Mouse (Mus musculus): ENCODE data around the gene Tbc1d10c. TPM values are rescaled to one million over a fixed set of nuclear protein-coding genes. Genes with fewer than 3 reads are reported as not detected.

Tbc1d10c gene
- polyA plus RNA-seq, 1 experiment from 2014 or later, result 0.43 TPM

GRCm38 (mm10) chr19:4228891-4229290 lies 37.8 kb upstream of the Tbc1d10c start:
- no peak for ATAC-seq (replicated peaks; ENCODE audit: low FRiP score)
- no peaks in the 10 kb centered on the region for H3K9me3 ChIP-seq (ENCODE audit: control insufficient read depth, low read length)
- H3K9ac ChIP-seq (ENCODE audit: low read length), result no peak overlapping the region
- no peaks in the 10 kb centered on the region for H3K36me3 ChIP-seq (ENCODE audit: control insufficient read depth, insufficient read depth, low read length)
- H3K27ac ChIP-seq (ENCODE audit: low read depth, low read length), result no peak overlapping the region
- H3K4me3 ChIP-seq (ENCODE audit: low read depth, low read length), result no peak overlapping the region
- H3K4me2 ChIP-seq (ENCODE audit: low read depth, low read length, severe bottlenecking), result no peak overlapping the region
- WGBS, result 79% methylated on average over 4 of the region's 4 CpGs
- no peaks in the 10 kb centered on the region; the same call in 1 of the 2 replicates for H3K4me1 ChIP-seq (replicated peaks; ENCODE audit: control insufficient read depth, insufficient read depth, low read length)
- no peaks in the 10 kb centered on the region for H3K27me3 ChIP-seq (ENCODE audit: control insufficient read depth, insufficient read depth, low read length)
- no peak for DNase-seq (ENCODE audit: low spot score)

DNA sequence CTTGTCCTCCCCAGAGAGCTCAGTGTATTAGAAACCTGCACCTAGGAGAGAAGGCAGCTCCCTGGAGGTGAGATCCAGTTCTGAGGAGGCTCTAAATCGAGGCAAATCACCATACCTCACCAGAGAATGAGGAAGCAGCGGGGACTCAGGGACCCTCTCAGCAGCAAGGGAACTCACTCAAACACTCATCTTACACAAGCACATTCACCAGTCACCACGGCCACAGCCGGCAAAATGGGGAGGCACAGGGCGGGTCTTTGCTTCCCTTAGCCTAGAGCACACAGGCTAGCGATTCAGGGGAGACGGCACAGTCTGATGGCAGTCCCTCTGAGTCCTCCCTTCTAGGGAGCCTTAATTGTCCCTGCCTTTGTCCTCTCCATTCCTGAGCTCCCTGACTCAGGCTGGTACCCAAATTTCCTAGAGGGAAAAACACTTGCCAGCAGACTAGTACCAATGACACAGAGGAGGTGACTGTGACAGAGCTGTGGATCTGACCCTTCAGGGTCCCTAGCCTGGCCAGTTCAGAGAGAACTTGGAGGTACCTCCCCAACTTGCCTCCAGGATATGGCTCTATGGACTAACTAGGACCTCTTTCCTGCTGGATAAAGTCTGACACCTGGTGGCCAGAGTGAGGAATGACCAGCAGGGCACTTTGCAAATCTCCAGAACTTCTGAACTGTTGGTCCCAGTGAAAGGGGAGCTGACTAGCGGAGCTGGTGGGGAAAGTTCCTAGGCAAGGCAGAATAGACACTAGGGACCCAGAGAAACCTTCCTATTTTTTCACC lies 37.0 kb upstream of the Tbc1d10c start:
- DNase-seq (ENCODE audit: low spot score), result peak; percentile 85
- Histone ChIP-seq H3K4me3 (ENCODE audit: low read depth, low read length) (no peak overlapping the region), H3K9ac (ENCODE audit: low read length) (no peak overlapping the region), H3K4me1 (replicated peaks; ENCODE audit: control insufficient read depth, insufficient read depth, low read length) (no peaks in the 10 kb centered on the region; the same call in 1 of the 2 replicates), H3K27me3 (ENCODE audit: control insufficient read depth, insufficient read depth, low read length) (no peaks in the 10 kb centered on the region), H3K9me3 (ENCODE audit: control insufficient read depth, low read length) (no peaks in the 10 kb centered on the region), H3K36me3 (ENCODE audit: control insufficient read depth, insufficient read depth, low read length) (no peaks in the 10 kb centered on the region), H3K4me2 (ENCODE audit: low read depth, low read length, severe bottlenecking) (no peak overlapping the region), H3K27ac (ENCODE audit: low read depth, low read length) (no peak overlapping the region)
- ATAC-seq (replicated peaks; ENCODE audit: low FRiP score), result peak; percentile 55; the same call in 1 of the 2 replicates
- WGBS, result 26% methylated on average over 8 of the region's 8 CpGs

- no peak for DNase-seq (ENCODE audit: low spot score)
- Histone ChIP-seq H3K9me3 (ENCODE audit: control insufficient read depth, low read length) (no peaks in the 10 kb centered on the region), H3K27ac (ENCODE audit: low read depth, low read length) (no peak overlapping the region), H3K9ac (ENCODE audit: low read length) (no peak overlapping the region), H3K27me3 (ENCODE audit: control insufficient read depth, insufficient read depth, low read length) (no peaks in the 10 kb centered on the region), H3K36me3 (ENCODE audit: control insufficient read depth, insufficient read depth, low read length) (no peaks in the 10 kb centered on the region), H3K4me3 (ENCODE audit: low read depth, low read length) (no peak overlapping the region), H3K4me2 (ENCODE audit: low read depth, low read length, severe bottlenecking) (no peak overlapping the region), H3K4me1 (replicated peaks; ENCODE audit: control insufficient read depth, insufficient read depth, low read length) (no peaks in the 10 kb centered on the region; the same call in 1 of the 2 replicates)
- 69% methylated on average over 5 of the region's 5 CpGs for WGBS
- ATAC-seq (replicated peaks; ENCODE audit: low FRiP score), result no peak
These were observed 36.4 kb upstream of the Tbc1d10c start for GRCm38 (mm10) chr19:4227446-4227845.

DNA sequence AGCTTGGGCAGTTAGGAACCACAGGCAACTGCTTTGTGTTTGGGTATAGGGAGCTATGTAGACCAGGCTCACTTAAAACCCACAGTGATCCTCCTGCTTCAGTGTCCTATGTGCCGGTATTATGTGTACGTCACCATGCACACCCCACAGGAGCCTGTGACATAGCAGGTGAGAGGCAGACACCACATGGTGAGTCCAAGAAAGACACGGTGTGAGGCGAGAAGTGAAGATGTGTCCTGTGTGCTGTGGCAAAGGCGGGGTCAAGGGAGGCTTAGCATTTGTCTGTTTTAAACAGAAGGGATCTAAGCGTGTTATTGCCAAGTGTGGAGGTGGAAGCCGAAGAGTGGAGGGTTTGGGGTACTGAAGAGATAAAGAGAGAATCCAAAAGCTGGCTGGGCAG lies 35.7 kb upstream of the Tbc1d10c start:
- Histone ChIP-seq H3K4me3 (ENCODE audit: low read depth, low read length) (no peak overlapping the region), H3K27ac (ENCODE audit: low read depth, low read length) (no peak overlapping the region), H3K4me1 (replicated peaks; ENCODE audit: control insufficient read depth, insufficient read depth, low read length) (no peaks in the 10 kb centered on the region), H3K27me3 (ENCODE audit: control insufficient read depth, insufficient read depth, low read length) (no peaks in the 10 kb centered on the region), H3K4me2 (ENCODE audit: low read depth, low read length, severe bottlenecking) (no peak overlapping the region), H3K36me3 (ENCODE audit: control insufficient read depth, insufficient read depth, low read length) (no peaks in the 10 kb centered on the region), H3K9me3 (ENCODE audit: control insufficient read depth, low read length) (no peaks in the 10 kb centered on the region), H3K9ac (ENCODE audit: low read length) (no peak overlapping the region)
- ATAC-seq (replicated peaks; ENCODE audit: low FRiP score), result no peak
- WGBS, result 90% methylated on average over 7 of the region's 7 CpGs
- no peak for DNase-seq (ENCODE audit: low spot score)

GRCm38 (mm10) chr19:4222165-4222564 lies 31.1 kb upstream of the Tbc1d10c start:
- H3K4me3 ChIP-seq (ENCODE audit: low read depth, low read length), result no peak overlapping the region
- no peaks in the 10 kb centered on the region for H3K27me3 ChIP-seq (ENCODE audit: control insufficient read depth, insufficient read depth, low read length)
- DNase-seq (ENCODE audit: low spot score) (no peak), ATAC-seq (replicated peaks; ENCODE audit: low FRiP score) (no peak)
- H3K4me1 ChIP-seq (replicated peaks; ENCODE audit: control insufficient read depth, insufficient read depth, low read length), result peaks cover under 1% of the 10 kb centered on the region; the same call in 1 of the 2 replicates
- no peaks in the 10 kb centered on the region for H3K36me3 ChIP-seq (ENCODE audit: control insufficient read depth, insufficient read depth, low read length)
- no peak overlapping the region for H3K4me2 ChIP-seq (ENCODE audit: low read depth, low read length, severe bottlenecking)
- H3K9ac ChIP-seq (ENCODE audit: low read length), result no peak overlapping the region
- 86% methylated on average over 11 of the region's 11 CpGs for WGBS
- H3K27ac ChIP-seq (ENCODE audit: low read depth, low read length), result no peak overlapping the region
- H3K9me3 ChIP-seq (ENCODE audit: control insufficient read depth, low read length), result no peaks in the 10 kb centered on the region

GRCm38 (mm10) chr19:4220957-4221743 lies 30.1 kb upstream of the Tbc1d10c start:
- DNase-seq (ENCODE audit: low spot score) (no peak), ATAC-seq (replicated peaks; ENCODE audit: low FRiP score) (no peak)
- Histone ChIP-seq H3K9ac (ENCODE audit: low read length) (no peak overlapping the region), H3K4me1 (replicated peaks; ENCODE audit: control insufficient read depth, insufficient read depth, low read length) (peaks cover 3% of the 10 kb centered on the region; the same call in 1 of the 2 replicates), H3K9me3 (ENCODE audit: control insufficient read depth, low read length) (no peaks in the 10 kb centered on the region), H3K4me3 (ENCODE audit: low read depth, low read length) (no peak overlapping the region), H3K27ac (ENCODE audit: low read depth, low read length) (no peak overlapping the region), H3K36me3 (ENCODE audit: control insufficient read depth, insufficient read depth, low read length) (no peaks in the 10 kb centered on the region), H3K27me3 (ENCODE audit: control insufficient read depth, insufficient read depth, low read length) (peaks cover 3% of the 10 kb centered on the region), H3K4me2 (ENCODE audit: low read depth, low read length, severe bottlenecking) (no peak overlapping the region)
- 66% methylated on average over 14 of the region's 14 CpGs for WGBS

- ATAC-seq (replicated peaks; ENCODE audit: low FRiP score) (no peak), DNase-seq (ENCODE audit: low spot score) (no peak)
- Histone ChIP-seq H3K27me3 (ENCODE audit: control insufficient read depth, insufficient read depth, low read length) (peaks cover 7% of the 10 kb centered on the region), H3K9me3 (ENCODE audit: control insufficient read depth, low read length) (no peaks in the 10 kb centered on the region), H3K9ac (ENCODE audit: low read length) (no peak overlapping the region), H3K4me3 (ENCODE audit: low read depth, low read length) (no peak overlapping the region), H3K4me2 (ENCODE audit: low read depth, low read length, severe bottlenecking) (no peak overlapping the region), H3K4me1 (replicated peaks; ENCODE audit: control insufficient read depth, insufficient read depth, low read length) (peaks cover 3% of the 10 kb centered on the region; the same call in 1 of the 2 replicates), H3K27ac (ENCODE audit: low read depth, low read length) (no peak overlapping the region), H3K36me3 (ENCODE audit: control insufficient read depth, insufficient read depth, low read length) (no peaks in the 10 kb centered on the region)
- 70% methylated on average over 4 of the region's 4 CpGs for WGBS
These were observed 29.3 kb upstream of the Tbc1d10c start for GRCm38 (mm10) chr19:4220416-4220815.

DNA sequence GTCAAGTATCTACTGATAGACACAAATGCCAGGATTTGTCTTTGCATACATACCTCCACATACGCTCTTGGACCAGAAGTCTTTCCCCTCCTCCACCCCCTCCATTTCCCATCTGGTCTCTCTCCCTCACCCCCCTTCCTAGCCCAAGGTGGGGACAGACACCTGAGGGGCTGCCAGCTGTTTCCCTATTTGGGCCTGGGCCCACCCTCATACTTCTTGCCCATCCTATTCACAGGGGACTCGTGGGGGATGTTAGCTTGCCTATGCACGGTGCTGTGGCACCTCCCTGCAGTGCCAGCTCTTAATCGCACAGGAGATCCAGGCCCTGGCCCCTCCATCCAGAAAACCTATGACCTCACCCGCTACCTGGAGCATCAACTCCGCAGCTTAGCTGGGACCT lies 28.9 kb upstream of the Tbc1d10c start:
- no peak overlapping the region for H3K9ac ChIP-seq (ENCODE audit: low read length)
- no peaks in the 10 kb centered on the region for H3K9me3 ChIP-seq (ENCODE audit: control insufficient read depth, low read length)
- DNase-seq (ENCODE audit: low spot score) (no peak), ATAC-seq (replicated peaks; ENCODE audit: low FRiP score) (no peak)
- 88% methylated on average over 6 of the region's 6 CpGs for WGBS
- peaks cover 6% of the 10 kb centered on the region for H3K4me1 ChIP-seq (replicated peaks; ENCODE audit: control insufficient read depth, insufficient read depth, low read length)
- peaks cover 11% of the 10 kb centered on the region for H3K27me3 ChIP-seq (ENCODE audit: control insufficient read depth, insufficient read depth, low read length)
- H3K36me3 ChIP-seq (ENCODE audit: control insufficient read depth, insufficient read depth, low read length), result no peaks in the 10 kb centered on the region
- no peak overlapping the region for H3K27ac ChIP-seq (ENCODE audit: low read depth, low read length)
- H3K4me2 ChIP-seq (ENCODE audit: low read depth, low read length, severe bottlenecking), result no peak overlapping the region
- H3K4me3 ChIP-seq (ENCODE audit: low read depth, low read length), result no peak overlapping the region
